Comparison of ENCODE assay signal across 26 mouse cellular contexts in the genomic region with DNA sequence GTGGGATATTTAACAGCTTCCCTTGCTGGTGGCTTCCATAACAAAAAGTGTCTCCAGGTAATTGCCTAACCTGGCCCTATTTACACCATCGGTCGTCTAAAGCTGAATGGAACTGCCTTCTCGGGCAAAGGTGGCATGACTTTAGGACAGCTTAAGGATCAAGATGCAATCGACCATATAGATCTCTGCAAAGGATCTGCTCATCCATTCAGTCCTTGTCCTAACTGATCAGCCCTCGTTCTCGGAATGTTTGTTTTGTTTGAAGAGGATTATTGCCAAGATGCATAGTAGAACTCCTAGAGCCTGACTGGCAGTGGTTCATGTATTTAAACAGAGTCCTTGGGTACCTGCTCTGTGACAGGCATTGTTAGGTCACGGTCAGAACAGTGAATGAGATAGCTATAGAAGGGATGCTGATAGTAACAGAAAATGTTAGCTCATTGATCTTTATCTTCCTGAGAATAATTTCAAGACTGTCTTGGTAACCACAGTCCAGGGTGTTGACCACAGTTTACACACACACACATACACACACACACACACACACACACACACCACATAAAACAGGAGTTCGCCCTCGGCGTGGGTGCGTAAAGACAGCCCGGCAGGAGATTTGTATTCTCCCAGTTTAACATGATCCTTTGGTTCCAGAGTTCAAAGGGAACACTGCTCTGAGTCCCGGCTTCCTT. TPM values are rescaled to one million over a fixed set of nuclear protein-coding genes. Genes with fewer than 3 reads are reported as not detected.
DNase-seq lines count a peak whose midpoint lies in the region; ATAC-seq lines count a peak whose summit lies in the region.
"Had no signal": no experiment of that assay in that cellular context is flagged by ENCODE, and none has a peak within 500 bp of the region (broad histone marks: within the 10 kb centered on the region; RNA-seq: fewer than 3 reads in every experiment).

No protein-coding gene starts in this region.

- no peak overlapping the region for H3K9ac ChIP-seq in kidney, embryonic 16.5 days (replicated peaks; ENCODE audit: low read length)
- H3K9ac ChIP-seq in midbrain, embryonic 13.5 days (replicated peaks), result no peak overlapping the region
- H3K9ac ChIP-seq in midbrain, embryonic 11.5 days (ENCODE audit: low read length), result no peak overlapping the region
- H3K9ac ChIP-seq: embryonic facial prominence, embryonic 12.5 days; forebrain, embryonic 15.5 days; hindbrain, embryonic 13.5 days had no signal

- H3K36me3 ChIP-seq in kidney, embryonic 16.5 days (ENCODE audit: insufficient read depth, low read length), result peaks cover 3% of the 10 kb centered on the region; the same call in 1 of the 2 replicates
- no peaks in the 10 kb centered on the region for H3K36me3 ChIP-seq in midbrain, embryonic 13.5 days
- H3K36me3 ChIP-seq in midbrain, embryonic 11.5 days (ENCODE audit: control insufficient read depth, insufficient read depth, low read length), result no peaks in the 10 kb centered on the region
- H3K36me3 ChIP-seq: embryonic facial prominence, embryonic 12.5 days; forebrain, embryonic 10.5 days; forebrain, embryonic 15.5 days; hindbrain, embryonic 13.5 days had no signal

- H3K9me3 ChIP-seq in kidney, embryonic 16.5 days (ENCODE audit: low read length), result no peaks in the 10 kb centered on the region
- H3K9me3 ChIP-seq in midbrain, embryonic 13.5 days, result no peaks in the 10 kb centered on the region
- no peaks in the 10 kb centered on the region for H3K9me3 ChIP-seq in midbrain, embryonic 11.5 days (ENCODE audit: control insufficient read depth, low read length)
- H3K9me3 ChIP-seq: embryonic facial prominence, embryonic 12.5 days; forebrain, embryonic 10.5 days; forebrain, embryonic 15.5 days; hindbrain, embryonic 13.5 days had no signal

- no peaks in the 10 kb centered on the region for H3K27me3 ChIP-seq in kidney, embryonic 16.5 days (ENCODE audit: insufficient read depth, low read length)
- no peaks in the 10 kb centered on the region for H3K27me3 ChIP-seq in midbrain, embryonic 13.5 days
- H3K27me3 ChIP-seq in midbrain, embryonic 11.5 days (ENCODE audit: control insufficient read depth, insufficient read depth, low read length), result no peaks in the 10 kb centered on the region
- H3K27me3 ChIP-seq: embryonic facial prominence, embryonic 12.5 days; forebrain, embryonic 15.5 days; hindbrain, embryonic 13.5 days; Patski had no signal

- intact Hi-C loops in heart, postnatal 25 days (cut with DNase I), result no loop called here

- H3K4me1 ChIP-seq in kidney, embryonic 16.5 days (ENCODE audit: insufficient read depth, low read length), result 0 out of 2 replicates have a peak, but pooled peaks cover 9% of the 10 kb centered on the region
- peaks cover 19% of the 10 kb centered on the region for H3K4me1 ChIP-seq in midbrain, embryonic 13.5 days (replicated peaks)
- H3K4me1 ChIP-seq in midbrain, embryonic 11.5 days (ENCODE audit: control insufficient read depth, insufficient read depth, low read length), result peaks cover 5% of the 10 kb centered on the region
- H3K4me1 ChIP-seq: forebrain, embryonic 15.5 days; hindbrain, embryonic 13.5 days had no signal

- no peak for DNase-seq in kidney, postnatal 10 days
- no peak for DNase-seq in midbrain, embryonic 11.5 days (ENCODE audit: low spot score, missing footprints)
- DNase-seq in spleen, adult 18-20 months, result no peak
- DNase-seq in heart, postnatal 25 days (ENCODE audit: low spot score), result no peak
- DNase-seq: cerebellum, adult 9-11 months; embryo, embryonic 11 days; gastrocnemius, postnatal 25 days; heart, adult 18-20 months; heart, postnatal 4 days; layer of hippocampus, adult 9-11 months; lung, adult 18-20 months; lung, postnatal 4 days; right cerebral cortex, postnatal 25 days; thymus, postnatal 14 days had no signal

- peak; percentile 53; the same call in 1 of the 2 replicates for ATAC-seq in kidney, embryonic 16.5 days (ENCODE audit: low FRiP score, low TSS enrichment)
- ATAC-seq in midbrain, embryonic 13.5 days, result peak; percentile 44
- no peak for ATAC-seq in midbrain, embryonic 11.5 days (ENCODE audit: low FRiP score)
- ATAC-seq in megakaryocyte, adult 5-6 weeks (ENCODE audit: poor library complexity, severe bottlenecking), result 0 out of 2 replicates have a peak, but pooled peaks have one; percentile 17
- ATAC-seq: forebrain, embryonic 15.5 days; inflammation-experienced regulatory T-cells, adult 6 months; lung, postnatal 0 days had no signal

- H3K27ac ChIP-seq in kidney, embryonic 16.5 days (ENCODE audit: low read length), result peak overlapping the region; percentile 40; the same call in 1 of the 2 replicates
- no peak overlapping the region for H3K27ac ChIP-seq in midbrain, embryonic 13.5 days
- H3K27ac ChIP-seq in midbrain, embryonic 11.5 days (ENCODE audit: low read depth, low read length), result no peak overlapping the region
- H3K27ac ChIP-seq: embryonic facial prominence, embryonic 12.5 days; forebrain, embryonic 10.5 days; forebrain, embryonic 15.5 days; hindbrain, embryonic 13.5 days had no signal

- WGBS in kidney, embryonic 16.5 days, result 67% methylated on average over 13 of the region's 13 CpGs
- 51% methylated on average over 13 of the region's 13 CpGs for WGBS in midbrain, embryonic 13.5 days
- WGBS in midbrain, embryonic 11.5 days, result 52% methylated on average over 13 of the region's 13 CpGs

- no peak overlapping the region for H3K4me3 ChIP-seq in kidney, embryonic 16.5 days (ENCODE audit: low read length)
- H3K4me3 ChIP-seq in midbrain, embryonic 13.5 days (replicated peaks), result no peak overlapping the region
- H3K4me3 ChIP-seq in midbrain, embryonic 11.5 days (ENCODE audit: low read depth, low read length), result no peak overlapping the region
- H3K4me3 ChIP-seq: embryonic facial prominence, embryonic 12.5 days; forebrain, embryonic 10.5 days; forebrain, embryonic 15.5 days; hindbrain, embryonic 13.5 days had no signal

- no peak overlapping the region for H3K4me2 ChIP-seq in kidney, embryonic 16.5 days (replicated peaks; ENCODE audit: low read depth, low read length)
- H3K4me2 ChIP-seq in midbrain, embryonic 13.5 days (replicated peaks), result no peak overlapping the region
- no peak overlapping the region for H3K4me2 ChIP-seq in midbrain, embryonic 11.5 days
- H3K4me2 ChIP-seq: embryonic facial prominence, embryonic 12.5 days; forebrain, embryonic 15.5 days; heart, embryonic 11.5 days; hindbrain, embryonic 13.5 days; liver, embryonic 11.5 days had no signal

RNA-seq across cellular contexts. Expression of a gene that starts 42.3 kb away (rescaled TPM):
- polyA plus RNA-seq in kidney, embryonic 16.5 days (2015; fragmentation: Nextera tagmentation; extraction: Ambion mirVana), result 138 and 144 TPM in 2 replicates
- 147 and 160 TPM in 2 replicates for polyA plus RNA-seq in midbrain, embryonic 13.5 days (2015; fragmentation: Nextera tagmentation; extraction: Ambion mirVana)
- 210 and 233 TPM in 2 replicates for polyA plus RNA-seq in midbrain, embryonic 11.5 days (2014; fragmentation: Nextera tagmentation; extraction: Ambion mirVana)
- 231 and 298 TPM in 2 replicates for total RNA-seq in megakaryocyte, adult 5-6 weeks (2015)
- total RNA-seq in megakaryocyte, adult 5-6 weeks (2017), result 142 and 175 TPM in 2 replicates
- total RNA-seq in heart, postnatal 25 days (2021), result 10 to 100 TPM; 42.0 to 43.7 TPM
